Mouse (Mus musculus) testis, adult 2 months (tissue): ENCODE data around the gene Lrrc20. TPM values are rescaled to one million over a fixed set of nuclear protein-coding genes. Genes with fewer than 3 reads are reported as not detected.

Experiments used
- H3K27ac ChIP-seq: fragments of 200-500 bp; 2 replicates; pipeline ENCODE4 v1.5.1; 2012; ENCODE audit warnings: low read depth, low read length; ENCODE audit not compliant: control insufficient read depth, insufficient read depth
- H3K27me3 ChIP-seq: fragments of 200-500 bp; 2 replicates; pipeline ENCODE4 v1.6.1; 2012; ENCODE audit warnings: mild to moderate bottlenecking, low read length, moderate library complexity; ENCODE audit not compliant: control insufficient read depth, insufficient read depth
- H3K36me3 ChIP-seq: fragments of 200-500 bp; 2 replicates; pipeline ENCODE4 v1.6.1; 2012; ENCODE audit warnings: mild to moderate bottlenecking, low read length; ENCODE audit not compliant: control insufficient read depth, insufficient read depth
- H3K4me1 ChIP-seq: fragments of 200-500 bp; 2 replicates; pipeline ENCODE4 v1.6.1; 2012; ENCODE audit warnings: low read length; ENCODE audit not compliant: control insufficient read depth, insufficient read depth
- H3K4me3 ChIP-seq: fragments of 200-500 bp; 2 replicates; pipeline ENCODE4 v1.5.1; 2012; ENCODE audit warnings: low read depth, mild to moderate bottlenecking, low read length, moderate library complexity, mixed read lengths; ENCODE audit not compliant: control insufficient read depth
- CTCF ChIP-seq: fragments of 200-500 bp; IDR thresholded peaks from 2 replicates; pipeline ENCODE4 v1.5.1; 2012; ENCODE audit warnings: low read depth, mild to moderate bottlenecking, inconsistent platforms, low read length, moderate library complexity; ENCODE audit not compliant: control insufficient read depth, insufficient read depth, insufficient replicate concordance
- POLR2A ChIP-seq: fragments of 200-500 bp; IDR thresholded peaks from 2 replicates; pipeline ENCODE4 v1.6.1; 2012; ENCODE audit warnings: low read depth, mild to moderate bottlenecking, inconsistent platforms, low read length, moderate library complexity; ENCODE audit not compliant: control insufficient read depth
- polyA plus RNA-seq: library from polyadenylated mRNA; depleted of rRNA; stranded (reverse); fragments of >200 nt; gene quantifications from 2 replicates; pipeline ENCODE4 v1.2.3, GENCODE M21; 2012

Gene Lrrc20
- polyA plus RNA-seq, 1 experiment, result 3.3 TPM

DNA sequence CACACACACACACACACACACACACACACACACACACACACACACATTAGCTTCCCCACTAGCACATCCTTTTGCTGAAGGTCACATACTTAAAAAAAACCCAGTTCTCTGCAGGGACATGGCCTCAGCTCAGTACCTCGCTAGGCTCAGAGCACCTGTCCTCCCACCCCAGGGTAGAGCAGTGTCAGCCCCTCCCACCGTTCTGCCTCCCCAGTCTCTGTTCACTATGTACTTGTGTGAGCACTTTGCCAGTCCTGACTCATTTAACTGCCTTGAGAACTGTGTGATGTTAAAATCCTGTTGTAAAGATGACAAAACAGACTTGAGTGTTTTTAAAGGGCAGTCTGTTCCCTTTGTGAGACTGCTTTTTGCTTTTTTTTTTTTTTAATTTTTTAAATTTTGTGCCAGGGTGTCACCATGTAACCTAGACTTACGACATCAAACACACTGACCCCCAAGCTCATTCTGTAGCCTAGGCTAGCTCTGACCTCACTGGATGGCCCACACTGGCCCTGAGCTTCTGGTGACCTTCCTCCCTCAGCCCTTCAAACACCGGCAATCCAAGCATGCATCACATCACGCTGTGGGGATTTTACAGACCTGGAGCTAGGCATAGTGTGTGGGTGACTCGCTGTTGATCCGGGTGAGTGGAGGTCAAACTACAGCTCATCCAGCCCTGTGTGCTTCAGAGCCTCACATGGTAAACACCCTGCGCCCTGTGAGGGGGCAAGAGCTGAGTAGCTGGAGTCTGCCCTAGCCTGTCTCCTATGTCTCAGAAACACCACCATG, 11.1 kb downstream of the Lrrc20 start:
- Histone ChIP-seq H3K27me3 (no peaks in the 10 kb centered on the region), H3K4me3 (no peak overlapping the region), H3K4me1 (no peaks in the 10 kb centered on the region), H3K36me3 (no peaks in the 10 kb centered on the region), H3K27ac (no peak overlapping the region)
- TF ChIP-seq POLR2A (no peak), CTCF (no peak)

DNA sequence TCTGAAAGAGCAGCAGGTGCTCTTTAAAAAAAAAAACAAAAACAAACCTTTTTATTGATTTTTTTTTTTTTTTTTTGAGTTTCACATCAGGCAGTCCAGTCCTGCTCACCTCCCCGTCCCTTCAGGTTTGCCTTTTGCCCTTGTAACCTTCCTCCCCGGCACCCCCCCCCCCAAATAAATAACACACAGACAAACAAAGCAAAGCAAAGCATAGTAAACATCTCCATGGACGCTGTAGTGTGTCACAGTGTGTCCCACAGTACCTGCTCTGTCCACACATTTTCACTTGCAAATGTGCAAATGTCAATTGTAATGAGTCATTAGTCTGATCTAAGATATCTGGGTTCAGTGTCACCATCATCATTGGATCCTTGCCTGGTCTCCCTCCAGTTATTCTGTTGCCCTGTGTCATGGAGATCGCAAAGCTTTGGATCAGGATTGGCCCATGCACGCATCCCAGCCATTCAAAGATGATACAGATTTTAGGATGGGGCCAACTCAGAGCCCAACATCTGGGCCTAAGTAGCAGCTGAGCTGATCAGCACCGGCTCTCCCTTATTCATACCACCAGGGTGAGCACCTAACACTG, 13.0 kb downstream of the Lrrc20 start:
- no peak overlapping the region for H3K27ac ChIP-seq
- H3K36me3 ChIP-seq, result no peaks in the 10 kb centered on the region
- H3K4me1 ChIP-seq, result 0 out of 2 replicates have a peak, but pooled peaks cover 2% of the 10 kb centered on the region
- no peaks in the 10 kb centered on the region for H3K27me3 ChIP-seq
- TF ChIP-seq CTCF, result no peak
- no peak overlapping the region for H3K4me3 ChIP-seq

GRCm38 (mm10) chr10:61491573-61491972, 16.0 kb downstream of the Lrrc20 start:
- Histone ChIP-seq H3K36me3 (no peaks in the 10 kb centered on the region), H3K4me1 (peaks cover 5% of the 10 kb centered on the region), H3K4me3 (no peak overlapping the region), H3K27ac (no peak overlapping the region), H3K27me3 (no peaks in the 10 kb centered on the region)
- TF ChIP-seq POLR2A (no peak), CTCF (no peak)

- no peaks in the 10 kb centered on the region for H3K36me3 ChIP-seq
- no peak overlapping the region for H3K4me3 ChIP-seq
- H3K4me1 ChIP-seq, result peaks cover 5% of the 10 kb centered on the region
- no peak overlapping the region for H3K27ac ChIP-seq
- no peaks in the 10 kb centered on the region for H3K27me3 ChIP-seq
- TF ChIP-seq CTCF (peak; percentile 93), POLR2A (no peak)
Observed at GRCm38 (mm10) chr10:61492040-61492439, 16.4 kb downstream of the Lrrc20 start.

DNA sequence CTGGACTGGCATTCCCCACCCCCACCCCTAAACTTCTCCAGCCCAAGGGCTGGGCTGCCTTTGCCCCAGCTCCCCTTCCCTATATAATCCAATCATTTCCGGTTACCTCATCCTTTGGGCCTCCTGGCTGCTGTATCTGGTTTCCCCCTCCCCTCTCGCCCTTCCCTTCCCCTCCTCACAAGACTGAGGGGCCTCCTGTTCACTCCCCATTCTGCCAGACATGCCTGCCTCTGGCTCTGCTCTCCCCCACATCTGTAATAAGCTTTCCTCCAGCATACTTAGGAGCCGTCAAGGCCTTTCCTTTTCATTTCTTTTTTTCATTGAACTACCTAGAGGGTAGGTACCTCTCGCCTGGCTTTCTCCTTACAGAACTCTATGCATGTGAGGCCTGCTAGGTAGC, 19.9 kb downstream of the Lrrc20 start:
- Histone ChIP-seq H3K4me1 (peaks cover 5% of the 10 kb centered on the region), H3K4me3 (no peak overlapping the region), H3K27me3 (no peaks in the 10 kb centered on the region), H3K36me3 (no peaks in the 10 kb centered on the region), H3K27ac (no peak overlapping the region)
- no peak for TF ChIP-seq CTCF
- no peak for TF ChIP-seq POLR2A

- Histone ChIP-seq H3K4me3 (no peak overlapping the region), H3K4me1 (peaks cover 5% of the 10 kb centered on the region), H3K27ac (no peak overlapping the region), H3K36me3 (no peaks in the 10 kb centered on the region), H3K27me3 (no peaks in the 10 kb centered on the region)
- TF ChIP-seq POLR2A (no peak), CTCF (no peak)
Observed at GRCm38 (mm10) chr10:61496231-61496630, 20.6 kb downstream of the Lrrc20 start.

- no peak overlapping the region for H3K27ac ChIP-seq
- no peaks in the 10 kb centered on the region for H3K36me3 ChIP-seq
- H3K4me1 ChIP-seq, result no peaks in the 10 kb centered on the region
- H3K4me3 ChIP-seq, result no peak overlapping the region
- no peak for TF ChIP-seq POLR2A
- no peak for TF ChIP-seq CTCF
- H3K27me3 ChIP-seq, result no peaks in the 10 kb centered on the region
Observed at GRCm38 (mm10) chr10:61499505-61500466, 24.2 kb downstream of the Lrrc20 start.
